Mouse (Mus musculus) gonadal fat pad, adult 2 months (tissue): Measurements from ENCODE around the gene Tmem179. TPM values are rescaled to one million over a fixed set of nuclear protein-coding genes. Genes with fewer than 3 reads are reported as not detected.

ENCODE experiments used
- DNase-seq: peaks from one replicate; pipeline ENCODE4 v3.0.0-alpha.2; 2012; ENCODE audit warnings: low read depth
- polyA plus RNA-seq: library from polyadenylated mRNA; depleted of rRNA; stranded (reverse); fragments of >200 nt; gene quantifications from 2 replicates; pipeline ENCODE4 v1.2.3, GENCODE M21; 2012

Tmem179 gene
- polyA plus RNA-seq, 1 experiment = 0.12 TPM

- no peak for DNase-seq
Observed at GRCm38 (mm10) chr12:112538356-112538755, 21.8 kb upstream of the Tmem179 start.

- DNase-seq = no peak
Observed at GRCm38 (mm10) chr12:112537233-112537632, 20.7 kb upstream of the Tmem179 start.

GRCm38 (mm10) chr12:112533758-112534157 is 17.2 kb upstream of the Tmem179 start:
- DNase-seq = no peak

GRCm38 (mm10) chr12:112518105-112518504 is 1.6 kb upstream of the Tmem179 start:
- DNase-seq = peak; percentile 5

GRCm38 (mm10) chr12:112514897-112515296 is 1.6 kb downstream of the Tmem179 start:
- DNase-seq = no peak

GRCm38 (mm10) chr12:112510733-112511372 is 5.7 kb downstream of the Tmem179 start:
- no peak for DNase-seq

- no peak for DNase-seq
Observed at GRCm38 (mm10) chr12:112510365-112510732, 6.2 kb downstream of the Tmem179 start.

GRCm38 (mm10) chr12:112507984-112508383 is 8.6 kb downstream of the Tmem179 start:
- DNase-seq = no peak

GRCm38 (mm10) chr12:112507264-112507663 is 9.3 kb downstream of the Tmem179 start:
- DNase-seq = no peak

GRCm38 (mm10) chr12:112506267-112506666 is 10.3 kb downstream of the Tmem179 start:
- DNase-seq = no peak

GRCm38 (mm10) chr12:112503003-112503771 is 13.4 kb downstream of the Tmem179 start:
- no peak for DNase-seq

GRCm38 (mm10) chr12:112498683-112499082 is 17.9 kb downstream of the Tmem179 start:
- DNase-seq = no peak

- no peak for DNase-seq
Observed at GRCm38 (mm10) chr12:112497731-112498130, 18.8 kb downstream of the Tmem179 start.

- DNase-seq = no peak
Observed at GRCm38 (mm10) chr12:112496136-112496535, 20.4 kb downstream of the Tmem179 start.

GRCm38 (mm10) chr12:112490444-112490939 is 26.1 kb downstream of the Tmem179 start:
- DNase-seq = no peak

GRCm38 (mm10) chr12:112489535-112489934 is 27.0 kb downstream of the Tmem179 start:
- DNase-seq = no peak

- DNase-seq = no peak
Observed at GRCm38 (mm10) chr12:112489134-112489533, 27.4 kb downstream of the Tmem179 start, which contains the start of gene A530016L24Rik. A530016L24Rik (plus strand) TSS chr12:112489448.

- no peak for DNase-seq
Observed at GRCm38 (mm10) chr12:112473777-112474176, 42.8 kb downstream of the Tmem179 start.

GRCm38 (mm10) chr12:112470216-112470615 is 46.3 kb downstream of the Tmem179 start:
- no peak for DNase-seq

- no peak for DNase-seq
Observed at GRCm38 (mm10) chr12:112469393-112469792, 47.2 kb downstream of the Tmem179 start.

- DNase-seq = no peak
Observed at GRCm38 (mm10) chr12:112467387-112467786, 49.2 kb downstream of the Tmem179 start.

- DNase-seq = no peak
Observed at GRCm38 (mm10) chr12:112465928-112466327, 50.6 kb downstream of the Tmem179 start.

- no peak for DNase-seq
Observed at GRCm38 (mm10) chr12:112464516-112464915, 52.0 kb downstream of the Tmem179 start.
